Mouse (Mus musculus) embryonic facial prominence, embryonic 11.5 days (tissue): ENCODE data around the gene Fbxl17. TPM values are rescaled to one million over a fixed set of nuclear protein-coding genes. Genes with fewer than 3 reads are reported as not detected.

ENCODE experiments used
- ATAC-seq: fragments of 200-750 bp; cut with Nextera tagmentation; replicated peaks from 2 replicates; pipeline ENCODE4 v1.8.0; 2017; ENCODE audit warnings: low read depth; ENCODE audit not compliant: insufficient number of reproducible peaks, low FRiP score, low TSS enrichment
- DNase-seq: peaks from one replicate; pipeline ENCODE4 v3.0.0-alpha.2; 2015; ENCODE audit warnings: low spot score
- H3K27ac ChIP-seq: fragments of 300-500 bp; sonication (generic); replicated peaks from 2 replicates; pipeline ENCODE4 v1.5.1; 2014; ENCODE audit warnings: mild to moderate bottlenecking, low read depth, low read length, control low read depth
- H3K27me3 ChIP-seq: fragments of 300-500 bp; sonication (generic); 2 replicates; pipeline ENCODE4 v1.6.1; 2014; ENCODE audit warnings: mild to moderate bottlenecking, low read length, moderate library complexity, mixed read lengths; ENCODE audit not compliant: control insufficient read depth, insufficient read depth
- H3K36me3 ChIP-seq: fragments of 300-500 bp; sonication (generic); replicated peaks from 2 replicates; pipeline ENCODE4 v1.6.1; 2014; ENCODE audit warnings: low read depth, mild to moderate bottlenecking, low read length, moderate library complexity, mixed read lengths; ENCODE audit not compliant: control insufficient read depth, insufficient read depth
- H3K4me1 ChIP-seq: fragments of 300-500 bp; sonication (generic); 2 replicates; pipeline ENCODE4 v1.6.1; 2014; ENCODE audit warnings: low read length, mixed read lengths; ENCODE audit not compliant: control insufficient read depth, insufficient read depth
- H3K4me2 ChIP-seq: fragments of 300-500 bp; sonication (generic); 2 replicates; pipeline ENCODE4 v1.6.1; 2014; ENCODE audit warnings: low read depth, mild to moderate bottlenecking, control low read depth, low read length, moderate library complexity
- H3K4me3 ChIP-seq: fragments of 300-500 bp; sonication (generic); 2 replicates; pipeline ENCODE4 v1.5.1; 2014; ENCODE audit warnings: low read depth, low read length, control low read depth
- H3K9ac ChIP-seq: fragments of 300-500 bp; sonication (generic); replicated peaks from 2 replicates; pipeline ENCODE4 v1.6.1; 2014; ENCODE audit warnings: mild to moderate bottlenecking, control low read depth, low read length
- H3K9me3 ChIP-seq: fragments of 300-500 bp; sonication (generic); replicated peaks from 2 replicates; pipeline ENCODE4 v1.6.1; 2016; ENCODE audit warnings: mild to moderate bottlenecking, low read length, inconsistent platforms, mixed read lengths; ENCODE audit not compliant: control insufficient read depth
- WGBS: fragments of 180-500 bp; shearing (Covaris S2); extraction: QIAGEN DNeasy Blood & Tissue Kit; methylation state at CpG from one replicate; pipeline ENCODE4 v1.1.7; 2014; 5-methylcytosine and 5-hydroxymethylcytosine counted together
- polyA plus RNA-seq: library from polyadenylated mRNA; unstranded; fragments of >200 nt; fragmentation: Nextera tagmentation; extraction: Ambion mirVana; gene quantifications from 2 replicates; pipeline ENCODE4 v1.2.1, GENCODE M21; 2014

Fbxl17 gene
- polyA plus RNA-seq, 1 experiment from 2014 or later: 7.7 TPM

DNA sequence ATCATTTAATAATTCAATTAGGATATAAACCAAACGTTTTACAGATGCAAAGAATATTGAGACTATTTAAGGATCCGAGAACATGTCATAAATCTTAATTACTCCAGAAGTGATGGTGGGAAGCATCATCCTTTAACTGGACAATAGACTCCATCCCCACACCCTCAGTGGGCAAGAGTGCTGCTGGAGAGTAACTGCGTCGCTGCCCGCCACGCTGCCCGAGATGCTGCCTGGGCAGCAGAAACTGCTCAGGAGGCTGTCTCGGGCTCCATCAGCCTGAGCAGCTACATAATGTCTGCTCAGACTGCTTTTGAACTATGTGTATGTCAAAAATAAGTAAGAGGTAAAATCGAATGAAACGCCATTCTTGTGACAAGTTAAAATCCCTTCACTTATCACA is 52.1 kb downstream of the Fbxl17 start:
- no peak overlapping the region for H3K27ac ChIP-seq
- ATAC-seq (no peak), DNase-seq (no peak)
- H3K36me3 ChIP-seq: no peaks in the 10 kb centered on the region
- no peak overlapping the region for H3K4me2 ChIP-seq
- no peaks in the 10 kb centered on the region for H3K27me3 ChIP-seq
- H3K4me1 ChIP-seq: no peaks in the 10 kb centered on the region
- H3K9me3 ChIP-seq: no peaks in the 10 kb centered on the region
- H3K9ac ChIP-seq: no peak overlapping the region
- WGBS: 72% methylated on average over 10 of the region's 10 CpGs
- no peak overlapping the region for H3K4me3 ChIP-seq

DNA sequence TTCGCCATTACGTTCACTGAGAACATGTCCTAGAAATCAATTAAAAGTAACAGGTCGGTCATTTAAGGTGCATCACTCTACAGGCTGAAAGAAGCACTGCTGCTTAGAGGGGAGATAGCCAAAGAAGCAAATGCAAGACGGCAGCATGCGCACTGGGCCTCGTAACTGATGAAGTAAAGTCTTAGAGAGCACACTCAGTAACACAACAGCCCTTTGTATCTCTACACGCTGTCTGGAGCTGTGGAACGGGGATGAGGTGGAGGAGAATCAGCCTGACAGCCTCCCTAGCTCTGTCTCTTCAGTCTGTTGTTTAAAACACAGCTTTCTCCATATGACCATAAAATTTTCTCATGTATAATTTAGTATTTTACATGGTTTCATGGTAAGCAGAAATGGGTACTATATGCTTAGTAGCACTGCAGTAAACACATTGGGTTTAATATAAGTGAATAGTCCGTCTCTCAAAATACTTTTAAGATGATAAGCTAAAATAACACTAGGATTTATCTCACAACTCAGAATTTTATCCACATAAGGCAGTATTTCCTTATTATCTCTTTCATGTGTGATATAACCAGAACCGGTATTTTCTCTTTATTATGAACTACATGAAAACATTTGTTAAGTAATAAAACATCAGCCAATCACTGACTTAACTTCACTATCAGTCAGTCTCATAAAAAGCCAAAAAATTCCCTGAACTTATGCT is 52.7 kb downstream of the Fbxl17 start:
- no peaks in the 10 kb centered on the region for H3K36me3 ChIP-seq
- ATAC-seq (no peak), DNase-seq (no peak)
- no peak overlapping the region for H3K9ac ChIP-seq
- no peaks in the 10 kb centered on the region for H3K4me1 ChIP-seq
- H3K27ac ChIP-seq: no peak overlapping the region
- 65% methylated on average over 10 of the region's 10 CpGs for WGBS
- H3K9me3 ChIP-seq: no peaks in the 10 kb centered on the region
- no peak overlapping the region for H3K4me3 ChIP-seq
- H3K27me3 ChIP-seq: no peaks in the 10 kb centered on the region
- no peak overlapping the region for H3K4me2 ChIP-seq

DNA sequence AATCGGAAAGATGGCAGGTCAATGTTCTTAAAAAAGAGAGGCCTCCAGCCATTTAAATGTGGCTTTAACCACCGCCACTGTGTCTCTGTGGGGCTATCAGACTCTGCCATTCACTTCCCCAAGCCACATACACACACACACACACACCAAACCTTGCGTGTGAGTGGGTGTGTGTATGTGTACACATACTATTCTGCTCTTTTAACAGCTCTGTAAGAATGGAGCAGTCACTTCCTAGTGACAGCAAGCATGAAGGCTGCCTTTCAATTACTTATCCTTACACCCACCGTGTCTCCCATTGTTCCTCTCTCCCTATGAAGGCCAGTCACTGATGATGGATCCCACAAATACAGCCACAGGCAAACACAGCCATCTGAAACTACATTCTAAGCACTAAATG is 54.6 kb downstream of the Fbxl17 start:
- Histone ChIP-seq H3K4me1 (no peaks in the 10 kb centered on the region), H3K36me3 (no peaks in the 10 kb centered on the region), H3K9ac (no peak overlapping the region), H3K4me3 (no peak overlapping the region), H3K27me3 (no peaks in the 10 kb centered on the region), H3K27ac (no peak overlapping the region), H3K9me3 (no peaks in the 10 kb centered on the region), H3K4me2 (no peak overlapping the region)
- DNase-seq (no peak), ATAC-seq (no peak)
- 78% methylated on average over 4 of the region's 4 CpGs for WGBS

DNA sequence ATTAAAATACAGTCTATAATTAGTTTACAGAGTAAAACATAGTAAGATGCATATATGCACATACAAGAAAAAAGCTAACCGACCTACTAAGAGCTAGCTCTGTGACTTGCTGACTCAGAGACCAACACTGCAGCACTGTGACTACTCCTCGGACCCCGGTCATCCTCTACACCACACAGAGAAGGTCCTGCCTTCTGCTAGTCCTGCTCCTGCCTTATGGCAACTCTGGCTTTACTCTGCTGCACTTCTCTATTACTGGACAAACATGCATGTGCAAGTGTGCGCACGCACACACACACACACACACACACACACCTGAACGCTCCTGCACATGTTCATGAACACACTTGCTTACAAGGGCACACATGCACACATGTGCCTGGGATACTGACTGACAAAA is 62.4 kb downstream of the Fbxl17 start:
- Histone ChIP-seq H3K27me3 (no peaks in the 10 kb centered on the region), H3K9me3 (no peaks in the 10 kb centered on the region), H3K4me2 (no peak overlapping the region), H3K27ac (no peak overlapping the region), H3K36me3 (no peaks in the 10 kb centered on the region), H3K4me1 (no peaks in the 10 kb centered on the region), H3K9ac (no peak overlapping the region), H3K4me3 (no peak overlapping the region)
- no peak for DNase-seq
- no peak for ATAC-seq
- WGBS: 90% methylated on average over 6 of the region's 6 CpGs

DNA sequence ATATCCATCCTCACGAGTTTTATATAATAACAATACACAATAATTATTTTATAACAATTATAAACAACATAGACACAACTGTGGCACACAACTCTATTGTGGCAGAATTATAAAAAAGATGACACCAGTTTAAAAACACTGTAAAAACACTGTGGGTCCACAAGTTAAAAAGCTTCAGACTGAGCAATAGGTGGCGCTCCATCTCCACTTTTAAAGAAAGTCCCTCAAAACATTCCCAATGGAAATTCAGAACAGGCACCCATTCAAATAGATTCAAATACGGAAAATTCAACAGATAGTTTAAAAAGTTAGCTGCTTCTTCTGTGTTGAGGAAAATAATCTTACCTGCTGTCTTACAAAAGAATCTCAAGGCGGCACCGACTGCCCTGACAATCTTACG is 65.7 kb downstream of the Fbxl17 start:
- Histone ChIP-seq H3K36me3 (no peaks in the 10 kb centered on the region), H3K9ac (no peak overlapping the region), H3K4me2 (no peak overlapping the region), H3K4me3 (no peak overlapping the region), H3K9me3 (no peaks in the 10 kb centered on the region), H3K4me1 (no peaks in the 10 kb centered on the region), H3K27me3 (no peaks in the 10 kb centered on the region), H3K27ac (no peak overlapping the region)
- WGBS: 53% methylated on average over 6 of the region's 6 CpGs
- DNase-seq (peak; percentile 67), ATAC-seq (no peak)

DNA sequence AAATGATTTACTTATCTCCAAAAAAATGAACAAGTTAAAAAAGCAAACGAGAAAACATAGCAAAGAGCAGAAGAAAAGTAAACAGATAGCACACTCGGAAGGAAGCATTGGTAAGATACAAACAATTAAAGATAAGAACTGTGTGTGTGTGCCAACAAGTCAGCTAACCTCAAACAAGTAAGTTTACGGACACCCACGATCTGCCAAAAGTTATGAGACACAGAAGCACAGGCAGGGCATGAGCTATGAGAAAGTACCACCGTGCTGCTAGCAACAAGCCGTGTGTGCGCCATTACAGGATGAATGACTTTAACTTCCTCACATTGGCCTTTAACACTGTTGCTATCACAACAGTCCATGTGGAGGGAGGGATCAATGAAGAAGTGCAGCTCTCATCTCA is 68.2 kb downstream of the Fbxl17 start:
- Histone ChIP-seq H3K4me1 (no peaks in the 10 kb centered on the region), H3K27ac (no peak overlapping the region), H3K4me2 (no peak overlapping the region), H3K9ac (no peak overlapping the region), H3K36me3 (no peaks in the 10 kb centered on the region), H3K4me3 (no peak overlapping the region), H3K27me3 (no peaks in the 10 kb centered on the region), H3K9me3 (no peaks in the 10 kb centered on the region)
- ATAC-seq: no peak
- WGBS: 87% methylated on average over 7 of the region's 7 CpGs
- DNase-seq: no peak

DNA sequence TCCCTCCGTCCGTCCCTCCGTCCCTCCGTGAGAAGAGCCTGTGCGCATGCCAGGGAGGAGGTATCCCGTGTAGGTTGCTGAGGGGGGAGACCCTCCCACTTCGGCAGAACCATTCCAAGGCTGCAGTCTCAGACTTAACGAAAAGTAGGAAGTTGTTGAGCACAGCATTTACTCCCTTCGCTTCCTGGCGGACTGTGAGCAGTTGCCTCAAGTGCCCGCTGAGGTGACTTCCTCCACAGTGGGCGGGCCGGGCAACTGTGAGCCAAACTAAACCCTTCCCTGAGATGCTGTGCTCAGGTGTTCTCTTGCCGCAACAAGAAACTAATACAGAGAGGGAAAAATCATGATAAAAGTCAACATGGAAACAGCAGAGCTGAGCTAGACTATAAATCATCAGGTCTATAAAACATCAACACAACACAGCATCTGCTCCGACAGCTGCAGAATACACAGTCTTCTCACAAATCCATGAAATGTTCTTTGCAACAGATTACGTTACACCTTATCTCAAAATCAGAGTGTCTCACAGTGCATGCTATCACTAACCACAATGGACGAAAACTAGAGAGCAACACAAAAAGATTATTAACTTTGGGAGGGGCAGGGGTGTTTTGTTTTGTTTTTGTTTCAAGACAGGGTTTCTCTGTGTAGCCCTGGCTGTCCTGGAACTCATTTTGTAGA is 69.3 kb downstream of the Fbxl17 start:
- H3K36me3 ChIP-seq: no peaks in the 10 kb centered on the region
- H3K27ac ChIP-seq: no peak overlapping the region
- ATAC-seq (no peak), DNase-seq (no peak)
- H3K9ac ChIP-seq: no peak overlapping the region
- H3K4me2 ChIP-seq: no peak overlapping the region
- no peaks in the 10 kb centered on the region for H3K27me3 ChIP-seq
- no peaks in the 10 kb centered on the region for H3K9me3 ChIP-seq
- WGBS: 72% methylated on average over 17 of the region's 17 CpGs
- H3K4me1 ChIP-seq: no peaks in the 10 kb centered on the region
- H3K4me3 ChIP-seq: no peak overlapping the region

DNA sequence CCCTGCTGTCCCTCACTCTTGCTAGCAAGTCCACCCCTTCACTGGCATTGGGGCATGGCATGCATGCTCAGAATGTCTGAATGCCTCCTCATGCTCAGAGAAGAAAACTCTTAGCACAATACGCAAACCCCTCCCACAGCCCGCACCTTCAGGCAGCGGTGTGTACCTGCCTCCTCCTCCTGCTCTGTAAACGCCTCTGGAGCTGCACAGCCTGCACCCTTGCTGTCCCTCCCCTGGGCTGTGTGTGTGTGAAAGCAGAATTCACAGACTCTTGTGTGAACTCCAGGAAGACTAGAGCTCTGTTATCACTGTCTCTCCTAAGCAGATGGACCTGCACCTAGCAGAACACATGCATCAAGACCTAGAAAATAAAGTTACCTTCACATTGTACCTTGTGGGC is 76.0 kb downstream of the Fbxl17 start:
- Histone ChIP-seq H3K27me3 (no peaks in the 10 kb centered on the region), H3K4me1 (no peaks in the 10 kb centered on the region), H3K36me3 (no peaks in the 10 kb centered on the region), H3K4me2 (no peak overlapping the region), H3K9me3 (no peaks in the 10 kb centered on the region), H3K4me3 (no peak overlapping the region), H3K9ac (no peak overlapping the region), H3K27ac (no peak overlapping the region)
- DNase-seq (no peak), ATAC-seq (no peak)
- 77% methylated on average over 4 of the region's 4 CpGs for WGBS
